Mouse (Mus musculus) adrenal gland, postnatal 4 days (tissue): ENCODE results near the gene Alpl. TPM values are rescaled to one million over a fixed set of nuclear protein-coding genes. Genes with fewer than 3 reads are reported as not detected.

Experiments used
- DNase-seq, 2 experiments: peaks; one replicate each; pipeline ENCODE4 v3.0.0; 2021 to 2022; ENCODE audit warnings: low spot score in 2 of 2, mixed read lengths in 2 of 2
- total RNA-seq, 2 experiments: library from RNA; stranded (reverse); gene quantifications; 2 replicates each; pipeline ENCODE4 v1.2.3; 2021

The Alpl gene
- total RNA-seq, 2 experiments from 2014 or later, result 10.1 to 15.9 TPM

DNA sequence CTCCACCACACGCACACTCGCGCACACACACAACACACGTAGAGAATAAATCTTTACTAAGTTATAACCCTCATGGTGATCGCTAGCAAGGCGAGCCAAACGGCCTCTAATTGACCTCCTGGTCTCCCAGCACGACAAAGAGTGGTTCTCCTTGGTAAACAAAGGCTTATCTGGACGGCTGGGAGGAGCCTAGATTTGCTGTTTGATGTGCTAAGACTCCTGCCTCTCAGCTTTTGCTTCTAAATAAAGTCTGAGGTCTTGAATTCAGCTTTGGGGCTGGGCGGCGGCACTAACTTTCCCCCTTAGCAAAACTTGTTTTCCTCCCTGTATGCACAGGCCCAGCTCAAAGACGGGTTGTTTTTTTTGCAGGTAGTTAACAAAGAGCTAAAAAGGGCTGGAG lies 5.0 kb upstream of the Alpl start:
- DNase-seq, result no peak

DNA sequence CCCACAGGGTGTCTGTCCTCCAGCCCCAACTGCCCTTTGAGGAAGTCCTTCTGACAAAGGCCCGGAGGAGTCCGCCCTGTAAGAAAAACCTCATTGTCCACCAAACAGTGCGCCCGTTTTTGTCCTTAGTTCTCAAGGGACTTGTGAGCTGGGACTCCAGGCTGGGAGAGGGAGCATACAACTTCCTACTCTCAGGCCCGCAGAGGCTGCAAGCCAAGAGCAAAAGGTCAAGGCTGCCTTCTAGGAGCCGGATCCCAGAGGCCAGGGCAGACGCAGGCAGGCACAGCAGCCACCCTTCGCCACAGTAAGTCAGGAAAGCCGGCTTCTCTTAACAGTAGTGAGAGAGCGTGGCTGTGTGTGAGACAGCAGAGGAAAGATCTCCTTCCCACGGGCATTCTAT lies 4.1 kb upstream of the Alpl start:
- DNase-seq, result peak in 1 of 2 experiments; percentile 25

GRCm38 (mm10) chr4:137797038-137797437 lies 854 bp upstream of the Alpl start:
- DNase-seq, result no peak

DNA sequence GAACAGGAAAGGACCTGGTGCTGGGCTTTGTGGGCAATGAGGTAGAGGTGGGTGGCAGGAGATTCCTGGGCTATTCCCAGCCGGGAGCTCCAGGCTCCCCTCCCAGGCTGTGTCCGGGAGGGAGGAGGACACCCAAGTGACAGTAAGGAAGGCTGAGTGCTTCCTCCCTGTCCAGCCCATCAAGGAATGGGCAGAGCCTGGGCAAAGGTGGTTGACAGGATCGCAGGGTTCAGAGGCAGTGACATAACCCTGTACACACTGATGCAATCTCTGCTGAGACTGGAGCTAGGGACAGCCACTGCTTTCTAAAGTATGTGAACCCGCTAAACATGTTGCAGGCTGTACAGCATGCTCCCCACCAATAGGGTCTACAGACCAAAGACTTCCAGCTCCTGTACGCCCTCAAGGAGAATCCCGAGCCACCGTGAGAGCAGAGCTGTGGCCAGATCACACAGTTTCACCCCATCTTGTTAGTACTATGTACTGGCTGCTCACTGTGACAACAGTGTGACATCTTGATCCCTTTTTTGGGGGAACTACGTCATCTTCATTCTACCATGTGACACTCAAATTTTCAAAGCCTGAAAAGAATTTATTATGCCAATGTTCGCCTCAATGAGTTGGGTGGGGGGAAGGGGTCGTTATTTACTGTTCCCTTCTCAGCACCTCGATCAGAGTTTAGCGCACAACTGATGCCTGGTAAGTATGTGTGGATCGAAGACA lies 1.8 kb downstream of the Alpl start:
- no peak for DNase-seq

GRCm38 (mm10) chr4:137793611-137794010 lies 2.6 kb downstream of the Alpl start:
- no peak for DNase-seq

DNA sequence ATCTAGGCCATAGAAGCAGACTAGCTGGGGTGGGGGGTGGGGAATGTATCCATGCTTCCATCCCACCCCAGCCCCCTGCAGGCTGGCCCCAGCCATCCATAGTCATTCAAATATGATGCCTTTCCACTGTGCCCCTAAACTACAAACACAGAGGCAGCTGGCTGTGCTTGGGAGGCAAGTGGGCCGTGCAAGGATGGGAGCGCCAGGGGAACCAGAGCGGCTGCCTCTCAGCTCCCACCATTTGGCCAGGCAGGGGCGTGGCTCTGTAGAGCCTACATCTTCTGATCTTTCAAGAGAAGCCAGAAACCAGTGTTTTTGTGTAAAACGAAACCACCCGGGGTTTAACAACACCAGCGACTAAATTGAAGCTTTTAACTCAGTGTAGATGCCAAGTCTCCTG lies 4.7 kb downstream of the Alpl start:
- no peak for DNase-seq

DNA sequence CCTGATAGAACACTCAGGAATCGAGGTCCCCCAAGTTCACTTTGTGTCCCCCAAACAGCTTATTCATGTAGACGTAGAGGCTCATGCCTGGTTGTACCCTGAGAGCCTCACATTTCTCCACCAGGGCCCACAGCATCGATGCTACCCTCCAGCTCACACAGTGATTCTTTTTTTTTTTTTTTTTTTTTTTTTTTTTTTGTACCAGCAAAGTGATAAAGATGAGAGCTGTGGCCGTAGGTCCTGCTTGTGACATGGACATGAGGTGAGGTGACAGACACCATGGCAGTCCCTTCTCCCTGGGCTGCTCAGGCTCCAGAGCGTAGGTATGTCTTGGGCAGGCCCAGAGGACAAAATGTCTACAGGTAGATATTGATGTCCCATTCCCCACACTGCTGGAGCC lies 5.2 kb downstream of the Alpl start:
- no peak for DNase-seq

DNA sequence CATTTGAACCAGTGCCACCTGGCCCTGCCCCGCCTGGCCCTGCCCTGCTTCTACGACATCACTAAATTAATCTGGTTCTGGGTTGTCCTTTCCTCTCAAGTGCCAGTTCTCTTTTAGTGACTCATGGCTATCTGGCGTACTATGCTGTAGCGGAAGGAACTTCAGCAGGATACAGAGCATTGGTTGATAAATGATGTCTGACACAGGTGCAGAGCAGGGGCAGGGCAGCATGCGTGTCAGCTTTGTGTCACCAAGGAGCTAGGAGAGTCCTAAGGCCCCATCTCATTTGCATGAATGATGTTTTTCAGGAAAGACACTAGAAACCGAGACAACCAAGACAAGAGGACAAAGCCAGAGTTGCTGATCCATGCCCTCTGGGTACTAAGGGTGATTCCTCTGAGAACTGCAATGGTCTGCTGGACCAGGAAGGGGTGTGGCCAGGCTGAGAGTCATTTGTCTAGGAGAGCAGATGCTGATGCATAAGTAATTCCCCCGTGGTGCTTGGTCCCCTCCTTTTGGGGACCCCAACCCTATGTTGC lies 7.6 kb downstream of the Alpl start:
- DNase-seq, result no peak

DNA sequence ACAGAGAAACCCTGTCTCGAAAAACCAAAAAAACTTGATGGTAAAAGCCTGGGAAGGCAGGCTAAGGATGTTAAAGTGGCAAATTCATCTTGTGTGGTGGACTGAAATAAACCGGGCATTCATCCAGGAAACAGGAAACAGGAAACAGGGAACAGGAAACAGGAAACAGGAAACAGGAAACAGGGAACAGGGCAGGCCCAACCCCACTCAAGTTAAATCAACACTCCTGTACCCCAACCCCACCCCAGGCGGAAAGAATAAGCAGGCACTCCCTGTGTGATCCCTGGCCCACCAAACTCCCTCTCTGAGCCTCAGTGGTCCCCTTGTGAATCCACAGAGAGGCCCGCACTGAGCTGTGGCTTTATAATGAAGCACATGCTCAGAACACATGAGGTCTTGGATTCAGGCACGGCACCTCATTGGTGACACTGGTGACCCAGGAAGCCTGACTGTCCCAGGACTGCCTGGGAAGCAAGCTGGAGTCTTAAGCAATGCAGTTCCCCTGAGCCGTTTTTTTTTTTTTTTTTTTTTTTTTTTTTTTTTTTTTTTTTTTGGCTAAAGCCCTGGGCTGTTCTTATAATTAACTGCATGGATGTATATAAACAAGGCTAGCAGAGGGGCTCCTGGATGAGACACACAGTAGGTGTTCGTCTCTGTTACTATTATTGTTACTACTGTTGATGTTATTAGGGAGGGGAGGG lies 8.4 kb downstream of the Alpl start:
- no peak for DNase-seq

DNA sequence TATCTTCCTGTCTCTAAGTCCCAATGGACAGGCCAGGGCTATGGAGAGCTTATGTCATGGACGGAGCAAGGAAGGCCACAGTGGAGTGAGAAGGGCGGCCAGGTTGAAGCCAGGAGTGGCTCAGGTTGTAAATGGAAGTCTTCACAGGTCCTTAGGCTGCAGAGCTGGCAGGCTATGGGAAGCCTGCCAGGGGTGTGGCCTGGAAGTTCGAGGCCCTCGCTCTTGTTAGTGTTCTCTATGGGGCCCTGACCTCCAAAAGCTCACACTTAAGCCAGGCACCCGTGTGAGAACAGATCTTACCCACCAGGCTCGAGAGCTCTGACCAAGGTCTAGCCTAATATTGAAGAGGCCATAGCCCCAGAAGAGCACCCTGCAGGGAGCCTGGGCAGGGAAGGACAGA lies 9.7 kb downstream of the Alpl start:
- no peak for DNase-seq

- DNase-seq, result no peak
Measured at GRCm38 (mm10) chr4:137785270-137785669, 10.9 kb downstream of the Alpl start.

DNA sequence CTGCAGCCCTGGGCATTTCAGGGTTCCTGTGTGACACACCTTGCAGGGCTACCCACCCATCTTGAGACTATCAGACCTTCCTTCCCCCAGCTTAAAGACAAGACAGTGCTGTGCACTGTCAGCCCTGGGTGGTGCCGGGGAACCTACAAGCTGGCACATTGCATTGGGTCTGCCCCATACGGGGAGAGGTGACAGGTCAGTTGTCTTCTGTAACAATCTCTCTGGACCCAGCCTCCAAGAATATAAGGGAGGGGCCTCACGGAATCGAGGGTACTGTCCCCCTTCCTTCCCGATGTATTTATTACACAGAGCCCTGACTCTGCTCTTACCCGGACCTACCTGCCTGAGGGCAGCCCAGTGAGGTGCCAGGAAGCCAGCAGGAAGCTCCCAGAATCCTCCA lies 11.4 kb downstream of the Alpl start:
- no peak for DNase-seq

- no peak for DNase-seq
Measured at GRCm38 (mm10) chr4:137783541-137784191, 12.5 kb downstream of the Alpl start.

DNA sequence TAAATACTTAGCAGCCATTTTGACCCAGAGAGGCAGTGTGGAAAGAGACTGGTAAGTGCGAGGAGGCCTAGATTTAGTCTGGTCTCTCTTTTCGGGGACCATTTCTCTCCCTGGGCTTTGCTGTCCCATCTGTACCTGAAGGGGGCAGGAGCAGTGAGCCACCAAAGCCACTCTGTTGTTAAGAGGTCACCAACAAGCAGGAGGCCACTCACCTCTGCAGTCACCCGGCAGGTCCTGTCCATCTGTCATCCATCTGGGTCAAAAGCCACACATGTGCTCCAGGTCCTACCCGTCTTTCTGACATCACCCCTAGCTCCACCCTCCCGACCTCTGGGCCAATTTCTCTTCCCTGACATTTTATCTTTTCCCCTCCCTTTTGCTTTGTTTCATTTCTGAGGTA lies 14.2 kb downstream of the Alpl start:
- no peak for DNase-seq

GRCm38 (mm10) chr4:137780986-137781385 lies 15.2 kb downstream of the Alpl start:
- no peak for DNase-seq

- no peak for DNase-seq
Measured at GRCm38 (mm10) chr4:137778397-137779184, 17.6 kb downstream of the Alpl start.

DNA sequence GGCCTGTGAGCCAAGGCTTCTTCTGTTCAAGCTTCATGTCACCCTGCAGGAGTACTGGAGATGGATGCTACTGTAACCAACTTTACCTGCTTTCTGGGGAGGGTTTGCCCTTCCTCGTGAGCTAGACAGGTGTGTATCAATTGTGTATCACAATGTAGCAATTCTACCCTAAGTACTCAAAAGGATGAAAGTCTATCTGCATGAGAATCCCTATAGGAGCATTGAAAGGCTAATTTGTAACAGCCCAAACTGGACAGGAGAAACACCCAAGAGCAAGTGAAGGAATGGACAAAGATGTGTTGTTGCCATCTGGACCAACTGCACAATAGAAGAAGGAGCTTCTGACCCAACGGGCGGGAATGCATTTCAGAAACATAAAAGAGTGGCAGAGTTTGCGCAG lies 18.3 kb downstream of the Alpl start:
- DNase-seq, result no peak

DNA sequence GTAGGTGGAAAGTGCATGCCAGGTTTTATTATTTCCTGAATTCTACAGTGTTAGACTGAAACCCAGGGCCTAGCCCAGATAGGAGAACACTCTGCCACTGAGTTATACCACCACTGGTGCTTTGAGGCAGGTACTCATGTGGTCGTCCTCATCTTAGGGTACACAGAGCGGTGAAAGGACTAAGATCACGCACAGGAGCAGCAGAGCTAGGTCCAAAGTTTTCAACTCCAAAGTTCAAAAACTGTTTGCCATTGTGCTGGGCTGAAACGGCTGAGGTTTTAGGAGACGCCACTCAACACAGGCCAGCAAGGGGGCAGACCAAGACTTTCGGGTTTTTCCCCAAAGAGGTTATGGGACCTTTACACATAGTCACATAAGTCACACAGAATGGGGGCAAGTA lies 21.7 kb downstream of the Alpl start:
- no peak for DNase-seq

DNA sequence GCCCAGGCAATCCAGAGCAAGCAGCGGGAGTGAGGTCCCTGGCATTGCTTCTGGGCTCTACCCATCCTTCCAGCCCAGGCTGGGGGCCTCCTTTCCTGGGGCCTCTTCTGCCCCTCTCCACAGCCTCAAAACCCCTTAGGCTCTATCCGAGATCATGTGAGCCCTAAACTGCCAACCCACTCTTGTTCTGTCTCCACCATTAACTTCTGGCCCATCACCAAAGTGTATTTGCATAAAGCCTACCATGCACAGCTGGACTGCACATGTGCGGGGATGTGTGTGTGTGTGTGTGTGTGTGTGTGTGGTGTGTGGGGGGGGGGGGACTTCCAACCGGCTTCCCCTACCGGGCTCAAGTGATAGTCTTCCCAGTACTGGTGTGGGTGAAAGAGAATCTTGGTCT lies 22.2 kb downstream of the Alpl start:
- no peak for DNase-seq

DNA sequence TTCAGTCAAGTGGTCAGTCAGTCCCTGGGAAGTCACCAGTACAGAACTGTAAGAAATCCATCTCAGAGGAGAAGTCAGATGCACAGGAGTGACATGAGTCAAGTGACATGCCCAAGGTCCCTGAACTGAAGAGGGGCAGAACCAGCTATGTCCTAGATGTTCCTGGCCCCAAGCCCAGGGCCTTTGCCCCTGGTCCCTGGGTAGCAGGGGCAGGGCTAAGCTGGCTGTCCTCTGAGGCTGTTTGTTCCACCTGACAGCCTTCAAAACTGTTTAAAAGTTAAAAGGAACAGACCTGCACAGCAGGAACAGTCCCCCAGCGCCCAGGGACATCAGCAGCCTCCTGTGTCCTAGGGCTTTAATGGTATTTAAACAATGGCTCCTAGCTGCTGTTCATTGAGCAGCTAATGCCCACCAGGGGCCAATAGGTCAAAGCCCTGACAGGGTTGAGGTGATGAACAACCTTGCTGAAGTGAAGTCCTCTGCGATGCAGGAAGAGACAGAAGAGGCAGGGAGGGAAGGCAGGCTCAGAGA lies 22.8 kb downstream of the Alpl start:
- no peak for DNase-seq

DNA sequence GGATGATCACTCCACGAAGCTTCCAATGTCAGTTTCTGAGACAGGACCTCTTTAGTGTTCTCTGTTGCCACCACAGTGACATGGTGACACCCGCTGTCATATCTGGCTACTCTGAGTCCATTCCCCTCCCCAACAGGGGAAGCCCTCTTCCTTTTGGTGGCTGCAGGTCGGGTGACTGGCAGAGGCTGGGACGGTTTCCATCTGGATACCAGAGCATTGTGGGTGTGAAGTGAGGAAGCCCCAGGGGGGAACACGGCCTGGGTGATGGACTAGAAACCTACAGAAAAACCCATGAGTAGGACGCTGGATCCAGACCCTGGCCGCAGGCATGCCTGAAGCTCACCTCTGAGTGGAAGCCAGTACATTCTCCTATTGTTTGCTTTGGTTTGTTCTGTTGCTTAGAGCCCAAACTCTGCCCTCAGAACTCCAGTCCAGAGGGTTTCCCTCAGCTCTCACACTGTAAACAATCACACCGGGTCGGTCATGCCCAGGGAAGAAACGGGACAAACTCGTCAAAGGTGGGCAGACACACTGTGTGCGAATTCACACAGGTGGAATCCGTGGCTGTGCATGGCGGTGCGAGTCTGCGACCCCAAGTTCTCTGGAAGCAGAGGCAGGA lies 23.6 kb downstream of the Alpl start:
- DNase-seq, result no peak
